In genomic region chr6:47771760-47772159, GRCm38 (mm10) we compare ENCODE assay signal across 8 mouse cellular contexts. TPM values are rescaled to one million over a fixed set of nuclear protein-coding genes. Genes with fewer than 3 reads are reported as not detected.
DNase-seq lines count a peak whose midpoint lies in the region; ATAC-seq lines count a peak whose summit lies in the region.
"Not testable (repeated sequence)": the region's sequence is repeated elsewhere in the genome, so short reads cannot be mapped to it uniquely, and the experiment has no call there.

No protein-coding gene starts in this region.

- H3K36me3 ChIP-seq in forebrain, embryonic 11.5 days (ENCODE audit: control insufficient read depth, insufficient read depth, low read length); heart, embryonic 16.5 days (ENCODE audit: control insufficient read depth, insufficient read depth); kidney, embryonic 16.5 days (ENCODE audit: insufficient read depth, low read length); lung, embryonic 15.5 days: not testable (repeated sequence)

- not testable (repeated sequence) for H3K27ac ChIP-seq in forebrain, embryonic 11.5 days (ENCODE audit: low read depth, low read length); heart, embryonic 16.5 days (ENCODE audit: low read length); kidney, embryonic 16.5 days (ENCODE audit: low read length); lung, embryonic 15.5 days

- not testable (repeated sequence) for H3K9me3 ChIP-seq in forebrain, embryonic 11.5 days (ENCODE audit: control insufficient read depth, low read length); heart, embryonic 16.5 days (replicated peaks; ENCODE audit: control insufficient read depth, low read length); kidney, embryonic 16.5 days (ENCODE audit: low read length); lung, embryonic 15.5 days

- H3K27me3 ChIP-seq in forebrain, embryonic 11.5 days (ENCODE audit: control insufficient read depth, insufficient read depth, low read length); heart, embryonic 16.5 days (ENCODE audit: control insufficient read depth, insufficient read depth, low read length); kidney, embryonic 16.5 days (ENCODE audit: insufficient read depth, low read length); lung, embryonic 15.5 days: not testable (repeated sequence)

- H3K9ac ChIP-seq in forebrain, embryonic 11.5 days (ENCODE audit: low read length); heart, embryonic 16.5 days (ENCODE audit: low read length); kidney, embryonic 16.5 days (replicated peaks; ENCODE audit: low read length); lung, embryonic 15.5 days: not testable (repeated sequence)

- peak; percentile 43 for DNase-seq in cerebellum, adult 8-10 months
- DNase-seq in forebrain, embryonic 11.5 days (ENCODE audit: low spot score): peak; percentile 52
- DNase-seq in naive thymus-derived CD4-positive, alpha-beta T cell, adult 2 months (ENCODE audit: low read depth): peak; percentile 67
- peak; percentile 23 for DNase-seq in thymus, postnatal 14 days

- 83% methylated on average over 6 of the region's 19 CpGs for WGBS in forebrain, embryonic 11.5 days
- WGBS in heart, embryonic 16.5 days: 44% methylated on average over 7 of the region's 19 CpGs
- 45% methylated on average over 7 of the region's 19 CpGs for whole genome bisulfite sequencing in kidney, embryonic 16.5 days
- 47% methylated on average over 9 of the region's 19 CpGs for WGBS in lung, embryonic 15.5 days

- H3K4me3 ChIP-seq in forebrain, embryonic 11.5 days (ENCODE audit: low read depth, low read length); kidney, embryonic 16.5 days (ENCODE audit: low read length): not testable (repeated sequence)
- H3K4me3 ChIP-seq in heart, embryonic 16.5 days (ENCODE audit: low read length): peak overlapping the region; percentile 29
- peak overlapping the region; percentile 27; the same call in 1 of the 2 replicates for H3K4me3 ChIP-seq in lung, embryonic 15.5 days

- H3K4me2 ChIP-seq in forebrain, embryonic 11.5 days (ENCODE audit: low read depth, low read length, severe bottlenecking): not testable (repeated sequence)
- 0 out of 2 replicates have a peak overlapping the region, but pooled peaks have one; percentile 46 for H3K4me2 ChIP-seq in heart, embryonic 16.5 days (ENCODE audit: low read depth, low read length)
- H3K4me2 ChIP-seq in kidney, embryonic 16.5 days (replicated peaks; ENCODE audit: low read depth, low read length): peak overlapping the region; percentile 35; the same call in 1 of the 2 replicates
- peak overlapping the region; percentile 43 for H3K4me2 ChIP-seq in lung, embryonic 15.5 days

- not testable (repeated sequence) for H3K4me1 ChIP-seq in forebrain, embryonic 11.5 days (replicated peaks; ENCODE audit: control insufficient read depth, insufficient read depth, low read length); heart, embryonic 16.5 days (ENCODE audit: control insufficient read depth, insufficient read depth, low read length); kidney, embryonic 16.5 days (ENCODE audit: insufficient read depth, low read length); lung, embryonic 15.5 days

- ATAC-seq in CD4-positive, CD25-positive, alpha-beta regulatory T cell, adult 4 months: peak; percentile 43
- ATAC-seq in forebrain, embryonic 11.5 days (replicated peaks; ENCODE audit: low FRiP score); heart, embryonic 16.5 days (replicated peaks; ENCODE audit: extremely low read depth, insufficient read depth, low FRiP score); kidney, embryonic 16.5 days (ENCODE audit: low FRiP score, low TSS enrichment); lung, embryonic 15.5 days (ENCODE audit: borderline replicate concordance, extremely low read depth, low FRiP score, low TSS enrichment): not testable (repeated sequence)

RNA-seq across cellular contexts. Expression of gene Pdia4, which starts 41.5 kb away (rescaled TPM):
- polyA plus RNA-seq in CD4-positive, CD25-positive, alpha-beta regulatory T cell, adult 4 months (2017; shearing (Covaris generic)): 100 to 1,000 TPM; 161 to 186 TPM
- 252 and 255 TPM in 2 replicates for polyA plus RNA-seq in forebrain, embryonic 11.5 days (2014; fragmentation: Nextera tagmentation; extraction: Ambion mirVana)
- 139 and 153 TPM in 2 replicates for polyA plus RNA-seq in heart, embryonic 16.5 days (2015; fragmentation: Nextera tagmentation; extraction: Ambion mirVana)
- polyA plus RNA-seq in kidney, embryonic 16.5 days (2015; fragmentation: Nextera tagmentation; extraction: Ambion mirVana): 397 and 399 TPM in 2 replicates
- 355 and 366 TPM in 2 replicates for polyA plus RNA-seq in lung, embryonic 15.5 days (2015; fragmentation: Nextera tagmentation; extraction: Ambion mirVana)

RNA-seq across cellular contexts. Expression of gene Zfp786, which starts 58.9 kb away (rescaled TPM):
- polyA plus RNA-seq in CD4-positive, CD25-positive, alpha-beta regulatory T cell, adult 4 months (2017; shearing (Covaris generic)): not detected
- polyA plus RNA-seq in forebrain, embryonic 11.5 days (2014; fragmentation: Nextera tagmentation; extraction: Ambion mirVana): 7.3 and 7.6 TPM in 2 replicates
- polyA plus RNA-seq in heart, embryonic 16.5 days (2015; fragmentation: Nextera tagmentation; extraction: Ambion mirVana): 1.5 and 1.7 TPM in 2 replicates
- 3.6 and 3.9 TPM in 2 replicates for polyA plus RNA-seq in kidney, embryonic 16.5 days (2015; fragmentation: Nextera tagmentation; extraction: Ambion mirVana)
- 3.5 and 3.6 TPM in 2 replicates for polyA plus RNA-seq in lung, embryonic 15.5 days (2015; fragmentation: Nextera tagmentation; extraction: Ambion mirVana)
